In genomic region chr5:45515151-45515743, GRCm38 (mm10) we compare ENCODE assay signal across 29 mouse cellular contexts. TPM values are rescaled to one million over a fixed set of nuclear protein-coding genes. Genes with fewer than 3 reads are reported as not detected.
DNase-seq lines count a peak whose midpoint lies in the region; ATAC-seq and TF ChIP-seq lines count a peak whose summit lies in the region.
"Had no signal": no experiment of that assay in that cellular context is flagged by ENCODE, and none has a peak within 500 bp of the region (broad histone marks: within the 10 kb centered on the region; RNA-seq: fewer than 3 reads in every experiment).

No protein-coding gene starts in this region.

- DNase-seq in kidney, adult 11 months: peak; percentile 61
- DNase-seq in kidney, adult 9 months: peak; percentile 86
- DNase-seq in kidney, postnatal 10 days: no peak
- peak; percentile 97 for DNase-seq in liver, adult 2 months (ENCODE audit: extremely low read depth, low read depth, low spot score)
- peak; percentile 59 for DNase-seq in ZHBTc4 (ENCODE audit: low read depth, low spot score)
- DNase-seq in forebrain, postnatal 0 days: no peak
- DNase-seq: adrenal gland, adult 8-10 months; adrenal gland, postnatal 25 days; cerebellum, adult 11-12 months; cerebellum, adult 8-10 months; cerebellum, postnatal 10 days; cerebellum, postnatal 36 days; embryo, embryonic 11 days; gastrocnemius, postnatal 10 days; gastrocnemius, postnatal 36 days; heart, adult 2 months had no signal

- TF ChIP-seq CTCF in liver, adult 2 months (IDR thresholded peaks at IDR 0.05; ENCODE audit: low read depth, low read length): no peak
- TF ChIP-seq CTCF in forebrain, postnatal 0 days (IDR thresholded peaks at IDR 0.05; ENCODE audit: low read depth): no peak

- TF ChIP-seq POLR2A in liver, adult 2 months (IDR thresholded peaks at IDR 0.05; ENCODE audit: extremely low read depth, insufficient read depth, low read length): no peak

- peaks cover under 1% of the 10 kb centered on the region; the same call in 1 of the 2 replicates for H3K79me2 ChIP-seq in liver, adult 2 months (ENCODE audit: control insufficient read depth, insufficient read depth, low read length)

- H3K9me3 ChIP-seq in kidney, embryonic 14.5 days (ENCODE audit: control insufficient read depth, low read length): no peaks in the 10 kb centered on the region
- H3K9me3 ChIP-seq in liver, embryonic 12.5 days (replicated peaks): no peaks in the 10 kb centered on the region
- no peaks in the 10 kb centered on the region for H3K9me3 ChIP-seq in forebrain, postnatal 0 days (ENCODE audit: low read length)
- H3K9me3 ChIP-seq: embryonic facial prominence, embryonic 10.5 days; embryonic facial prominence, embryonic 13.5 days; forebrain, embryonic 12.5 days; forebrain, embryonic 15.5 days; G1E; hindbrain, embryonic 12.5 days; hindbrain, embryonic 15.5 days had no signal

- peaks cover 35% of the 10 kb centered on the region for H3K36me3 ChIP-seq in kidney, embryonic 14.5 days (ENCODE audit: control insufficient read depth, insufficient read depth, low read length)
- H3K36me3 ChIP-seq in liver, adult 2 months (ENCODE audit: control insufficient read depth, insufficient read depth, low read length): peaks cover 28% of the 10 kb centered on the region
- H3K36me3 ChIP-seq in liver, embryonic 12.5 days: peaks cover 35% of the 10 kb centered on the region
- peaks cover 12% of the 10 kb centered on the region for H3K36me3 ChIP-seq in forebrain, postnatal 0 days (ENCODE audit: insufficient read depth)

- 92% methylated on average over 10 of the region's 10 CpGs for WGBS in kidney, embryonic 14.5 days
- 32% methylated on average over 10 of the region's 10 CpGs for WGBS in liver, adult 2 months
- 77% methylated on average over 10 of the region's 10 CpGs for WGBS in liver, embryonic 12.5 days (ENCODE audit: insufficient replicate concordance)
- 92% methylated on average over 10 of the region's 10 CpGs for WGBS in forebrain, postnatal 0 days

- H3K27me3 ChIP-seq in kidney, embryonic 14.5 days (ENCODE audit: control insufficient read depth, insufficient read depth, low read length): no peaks in the 10 kb centered on the region
- H3K27me3 ChIP-seq in liver, adult 2 months (ENCODE audit: control insufficient read depth, insufficient read depth, low read length): no peaks in the 10 kb centered on the region
- no peaks in the 10 kb centered on the region for H3K27me3 ChIP-seq in liver, embryonic 12.5 days (replicated peaks)
- H3K27me3 ChIP-seq in forebrain, postnatal 0 days (ENCODE audit: insufficient read depth, low read length): no peaks in the 10 kb centered on the region
- H3K27me3 ChIP-seq: embryonic facial prominence, embryonic 13.5 days; forebrain, embryonic 12.5 days; forebrain, embryonic 15.5 days; hindbrain, embryonic 12.5 days; hindbrain, embryonic 15.5 days; Patski had no signal

- no peak overlapping the region for H3K9ac ChIP-seq in kidney, embryonic 14.5 days (ENCODE audit: low read depth, low read length)
- H3K9ac ChIP-seq in liver, adult 2 months (ENCODE audit: low read depth, low read length): peak overlapping the region; percentile 55; the same call in 1 of the 2 replicates
- H3K9ac ChIP-seq in liver, embryonic 12.5 days: no peak overlapping the region
- no peak overlapping the region for H3K9ac ChIP-seq in forebrain, postnatal 0 days
- H3K9ac ChIP-seq: embryonic facial prominence, embryonic 13.5 days; forebrain, embryonic 12.5 days; forebrain, embryonic 15.5 days; hindbrain, embryonic 12.5 days; hindbrain, embryonic 15.5 days had no signal

- H3K4me3 ChIP-seq in kidney, embryonic 14.5 days (ENCODE audit: low read length): no peak overlapping the region
- H3K4me3 ChIP-seq in liver, adult 2 months (ENCODE audit: insufficient read depth, low read depth, low read length): no peak overlapping the region
- H3K4me3 ChIP-seq in liver, embryonic 12.5 days: no peak overlapping the region
- H3K4me3 ChIP-seq in forebrain, postnatal 0 days (ENCODE audit: low read depth, low read length): no peak overlapping the region
- H3K4me3 ChIP-seq: embryonic facial prominence, embryonic 10.5 days; embryonic facial prominence, embryonic 13.5 days; erythroblast, embryonic 14.5 days; forebrain, embryonic 12.5 days; forebrain, embryonic 15.5 days; heart, adult 2 months; hindbrain, embryonic 12.5 days; hindbrain, embryonic 15.5 days had no signal

- H3K4me1 ChIP-seq in kidney, embryonic 14.5 days (ENCODE audit: control insufficient read depth, insufficient read depth, low read length): no peaks in the 10 kb centered on the region
- H3K4me1 ChIP-seq in liver, adult 2 months (ENCODE audit: control insufficient read depth, insufficient read depth, low read length): peaks cover 20% of the 10 kb centered on the region
- H3K4me1 ChIP-seq in liver, embryonic 12.5 days: peaks cover 6% of the 10 kb centered on the region
- peaks cover 3% of the 10 kb centered on the region; the same call in 1 of the 2 replicates for H3K4me1 ChIP-seq in forebrain, postnatal 0 days (ENCODE audit: insufficient read depth)
- H3K4me1 ChIP-seq: embryonic facial prominence, embryonic 10.5 days; forebrain, embryonic 12.5 days; hindbrain, embryonic 12.5 days had no signal

- H3K4me2 ChIP-seq in kidney, embryonic 14.5 days (replicated peaks; ENCODE audit: low read depth, low read length): no peak overlapping the region
- H3K4me2 ChIP-seq in liver, embryonic 12.5 days: no peak overlapping the region
- H3K4me2 ChIP-seq in forebrain, postnatal 0 days (ENCODE audit: low read depth): no peak overlapping the region
- H3K4me2 ChIP-seq: embryonic facial prominence, embryonic 13.5 days; forebrain, embryonic 12.5 days; forebrain, embryonic 15.5 days; heart, embryonic 11.5 days; hindbrain, embryonic 12.5 days; hindbrain, embryonic 15.5 days had no signal

- no peak overlapping the region for H3K27ac ChIP-seq in kidney, embryonic 14.5 days (ENCODE audit: low read depth, low read length)
- peak overlapping the region; percentile 99 for H3K27ac ChIP-seq in liver, adult 2 months (replicated peaks; ENCODE audit: insufficient read depth, low read depth, low read length)
- H3K27ac ChIP-seq in liver, embryonic 12.5 days: no peak overlapping the region
- no peak overlapping the region for H3K27ac ChIP-seq in forebrain, postnatal 0 days (ENCODE audit: low read depth, low read length)
- H3K27ac ChIP-seq: embryonic facial prominence, embryonic 10.5 days; embryonic facial prominence, embryonic 13.5 days; forebrain, embryonic 12.5 days; forebrain, embryonic 15.5 days; heart, adult 2 months; hindbrain, embryonic 12.5 days; hindbrain, embryonic 15.5 days had no signal

- ATAC-seq in kidney, embryonic 14.5 days (ENCODE audit: low FRiP score, low TSS enrichment): no peak
- no peak for ATAC-seq in liver, embryonic 12.5 days
- no peak for ATAC-seq in forebrain, postnatal 0 days
- ATAC-seq: activated CD4-positive, CD25-positive, alpha-beta regulatory T cell, adult 4 months; forebrain, embryonic 15.5 days; Patski had no signal

RNA-seq across cellular contexts. Expression of gene Med28, which starts 4.8 kb away (rescaled TPM):
- polyA plus RNA-seq in kidney, embryonic 14.5 days (2014; fragmentation: Nextera tagmentation; extraction: Ambion mirVana): 265 and 309 TPM in 2 replicates
- total RNA-seq in liver, adult 2 months (2014; rRNA removed): 27.2 and 39.1 TPM in 2 replicates
- 43.3 and 44.8 TPM in 2 replicates for polyA plus RNA-seq in liver, adult 2 months (2012; rRNA removed)
- polyA plus RNA-seq in liver, embryonic 12.5 days (2016; fragmentation: Nextera tagmentation; extraction: Ambion mirVana): 138 TPM in 2 replicates
- total RNA-seq in forebrain, postnatal 0 days (2014; rRNA removed): 65.0 and 86.6 TPM in 2 replicates
- polyA plus RNA-seq in forebrain, postnatal 0 days (2015; fragmentation: Nextera tagmentation; extraction: Ambion mirVana): 277 and 325 TPM in 2 replicates

RNA-seq across cellular contexts. Expression of gene Lap3, which starts 22.1 kb away (rescaled TPM):
- 88.3 and 112 TPM in 2 replicates for polyA plus RNA-seq in kidney, embryonic 14.5 days (2014; fragmentation: Nextera tagmentation; extraction: Ambion mirVana)
- total RNA-seq in liver, adult 2 months (2014; rRNA removed): 300 and 328 TPM in 2 replicates
- 92.9 and 108 TPM in 2 replicates for polyA plus RNA-seq in liver, adult 2 months (2012; rRNA removed)
- 67.2 and 69.0 TPM in 2 replicates for polyA plus RNA-seq in liver, embryonic 12.5 days (2016; fragmentation: Nextera tagmentation; extraction: Ambion mirVana)
- total RNA-seq in forebrain, postnatal 0 days (2014; rRNA removed): 29.9 and 30.1 TPM in 2 replicates
- polyA plus RNA-seq in forebrain, postnatal 0 days (2015; fragmentation: Nextera tagmentation; extraction: Ambion mirVana): 34.2 and 35.8 TPM in 2 replicates

Comparison
In these comparisons a context has a peak if more than half of its experiments do, and no peak if none do; other contexts are left out.
1. DNase-seq: peak in kidney, adult 11 months (single experiment), kidney, adult 9 months (single experiment), liver, adult 2 months (single experiment) and ZHBTc4 (single experiment); none in kidney, postnatal 10 days (single experiment) and forebrain, postnatal 0 days (single experiment).